Mouse (Mus musculus): ENCODE results near the gene Marf1.

- TF ChIP-seq CTCF (IDR thresholded peaks at IDR 0.05; ENCODE audit: borderline replicate concordance, control insufficient read depth, extremely low read depth, insufficient read depth, low read length, poor library complexity), result no peak
- no peak for TF ChIP-seq POLR2A (IDR thresholded peaks at IDR 0.05; ENCODE audit: control insufficient read depth, extremely low read depth, insufficient read depth, low read length, poor library complexity)
These were observed 73.9 kb downstream of the Marf1 start for GRCm38 (mm10) chr16:14089296-14089695.
